Mouse (Mus musculus) spleen, adult 12 weeks (tissue): ENCODE measurements around the gene Spats2.
"Not testable (repeated sequence)": the region's sequence is repeated elsewhere in the genome, so short reads cannot be mapped to it uniquely, and the experiment has no call there.

ENCODE experiments used
- DNase-seq: peaks from one replicate; pipeline ENCODE4 v3.0.0; 2022; ENCODE audit warnings: low spot score

Gene Spats2

DNA sequence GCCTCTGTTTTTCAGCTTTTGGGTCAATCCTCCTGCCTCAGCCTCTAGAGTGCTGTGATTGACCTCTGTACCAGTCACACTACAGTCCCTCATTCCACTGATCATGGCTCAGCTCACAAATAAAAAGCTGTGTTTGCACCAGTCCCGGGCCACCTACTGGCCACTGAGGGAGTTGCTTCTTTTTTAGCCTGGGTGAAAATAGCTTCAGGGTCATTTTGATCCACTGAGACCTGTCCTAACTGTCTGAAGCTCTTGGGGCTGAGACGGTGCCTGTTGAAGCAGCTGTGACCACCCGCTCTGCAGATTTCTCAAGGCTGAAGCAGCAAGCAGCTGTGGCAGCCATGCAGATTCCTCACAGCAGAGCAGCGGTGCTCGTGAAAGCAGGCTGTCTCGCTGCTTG is 14.0 kb downstream of the Spats2 start:
- DNase-seq, result no peak

DNA sequence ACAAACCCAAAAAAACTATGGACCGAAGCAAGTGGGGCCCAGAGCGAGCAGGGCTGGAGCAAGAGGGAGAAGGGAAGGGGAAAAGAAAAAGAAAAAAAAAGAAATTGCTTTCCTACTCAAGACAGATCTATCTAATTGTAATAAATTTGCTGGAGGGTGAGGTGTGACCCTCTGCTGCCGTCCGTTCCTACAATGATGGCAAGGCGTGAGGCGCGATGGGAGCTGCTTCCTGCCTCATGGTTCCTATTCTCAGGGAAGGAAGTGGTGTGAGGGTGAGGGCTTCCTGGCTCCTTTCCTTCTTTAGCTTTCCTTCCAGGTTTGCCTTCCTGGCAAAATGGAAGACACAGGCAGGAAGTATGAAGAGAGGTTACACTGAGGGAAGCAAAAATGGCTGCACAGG is 24.8 kb downstream of the Spats2 start:
- DNase-seq, result no peak

- DNase-seq, result no peak
Measured at GRCm38 (mm10) chr15:99151324-99151723, 25.6 kb downstream of the Spats2 start.

- DNase-seq, result no peak
Measured at GRCm38 (mm10) chr15:99153466-99153865, 27.8 kb downstream of the Spats2 start.

DNA sequence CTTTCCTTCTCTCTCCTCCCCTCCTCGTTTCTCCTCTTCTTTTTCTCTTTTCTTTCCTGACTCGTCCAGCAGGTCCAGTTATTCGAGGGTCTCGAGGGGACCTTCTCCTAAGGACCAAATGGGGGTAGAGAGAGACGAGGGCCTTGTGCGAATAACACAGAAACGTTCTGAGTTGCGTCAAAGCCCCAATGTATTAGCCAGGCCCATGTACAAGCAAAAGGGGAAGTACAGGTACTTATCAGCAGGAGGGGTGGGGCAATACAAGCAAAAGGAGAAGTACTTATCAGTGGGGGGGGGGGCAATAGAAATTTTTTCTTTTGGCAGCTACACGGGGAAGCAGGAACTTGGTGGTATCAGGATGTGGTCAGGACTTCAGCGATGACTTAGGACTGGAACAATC is 28.8 kb downstream of the Spats2 start:
- DNase-seq, result not testable (repeated sequence)

GRCm38 (mm10) chr15:99163512-99164365 is 38.0 kb downstream of the Spats2 start:
- DNase-seq, result no peak

DNA sequence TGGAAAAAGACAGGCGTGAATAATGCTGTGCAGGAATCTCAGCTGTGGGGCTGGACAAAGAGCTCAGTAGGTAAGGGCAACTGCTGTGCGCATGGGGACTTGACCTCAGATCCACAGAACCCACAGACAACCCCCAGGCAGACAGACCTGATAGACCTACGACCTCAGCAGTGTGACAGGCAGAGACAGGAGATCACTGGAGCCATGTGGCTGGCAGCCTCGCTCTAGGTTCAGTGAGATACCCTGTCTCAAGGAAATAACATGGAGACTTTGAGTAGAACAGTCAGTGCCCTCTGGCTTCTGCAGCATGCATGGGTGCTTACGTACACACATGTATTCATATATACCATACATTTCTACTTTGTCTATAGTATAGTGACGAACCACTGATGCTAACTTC is 46.4 kb downstream of the Spats2 start:
- no peak for DNase-seq

GRCm38 (mm10) chr15:99179639-99180038 is 53.9 kb downstream of the Spats2 start:
- DNase-seq, result no peak

DNA sequence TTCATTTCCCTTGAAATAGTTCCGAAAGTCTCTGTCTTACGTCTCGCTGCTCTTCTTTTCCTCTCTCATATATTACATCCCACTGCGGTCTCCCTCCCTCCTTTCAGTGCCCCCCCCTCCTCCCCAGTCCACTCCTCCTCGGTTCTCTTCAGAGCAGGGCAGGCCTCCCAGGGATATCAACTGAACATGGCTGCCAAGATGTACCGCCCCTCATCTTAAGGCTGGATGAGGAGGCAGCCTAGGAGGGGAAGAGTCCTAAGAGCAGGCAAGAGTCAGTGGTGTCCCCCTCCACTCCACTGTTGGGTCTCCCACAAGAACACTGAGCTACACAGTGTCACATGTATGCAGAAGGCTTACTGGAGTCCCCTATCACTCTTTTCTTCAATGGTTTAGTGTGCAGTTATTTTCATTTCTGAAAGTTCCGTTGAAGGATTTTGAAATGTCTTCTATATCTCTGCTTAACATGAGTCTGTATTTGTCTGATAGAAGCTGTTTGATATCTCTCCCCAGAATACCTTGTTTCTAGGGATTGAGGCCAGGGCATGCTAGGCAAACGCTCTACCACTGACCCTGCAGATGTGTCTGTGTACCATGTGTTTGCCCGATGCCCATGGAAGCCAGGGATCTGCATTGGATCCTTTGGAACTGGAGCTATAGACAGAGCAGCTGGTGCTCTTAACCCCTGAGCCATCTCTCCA is 58.6 kb downstream of the Spats2 start:
- DNase-seq, result no peak

GRCm38 (mm10) chr15:99194358-99194757 is 68.6 kb downstream of the Spats2 start:
- DNase-seq, result no peak

DNA sequence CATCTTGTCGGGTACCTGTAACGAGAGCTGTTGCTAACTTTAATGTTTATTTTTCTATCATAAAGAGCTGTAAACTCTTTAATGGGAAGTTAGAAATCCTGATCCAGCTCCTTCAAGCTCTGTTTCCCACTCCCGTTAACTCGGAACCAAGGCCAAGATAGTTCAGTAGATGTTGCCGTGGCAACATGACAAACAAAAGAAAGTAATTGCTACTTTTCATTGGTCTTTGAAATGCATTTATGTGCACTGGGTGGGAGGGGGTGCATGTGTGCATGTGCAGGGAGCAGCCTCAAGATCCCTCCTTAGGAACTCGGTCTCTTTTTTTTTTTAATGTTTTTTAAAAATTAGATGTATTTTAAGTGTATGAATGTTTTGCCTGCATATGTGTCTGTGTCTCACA is 69.3 kb downstream of the Spats2 start:
- DNase-seq, result no peak

DNA sequence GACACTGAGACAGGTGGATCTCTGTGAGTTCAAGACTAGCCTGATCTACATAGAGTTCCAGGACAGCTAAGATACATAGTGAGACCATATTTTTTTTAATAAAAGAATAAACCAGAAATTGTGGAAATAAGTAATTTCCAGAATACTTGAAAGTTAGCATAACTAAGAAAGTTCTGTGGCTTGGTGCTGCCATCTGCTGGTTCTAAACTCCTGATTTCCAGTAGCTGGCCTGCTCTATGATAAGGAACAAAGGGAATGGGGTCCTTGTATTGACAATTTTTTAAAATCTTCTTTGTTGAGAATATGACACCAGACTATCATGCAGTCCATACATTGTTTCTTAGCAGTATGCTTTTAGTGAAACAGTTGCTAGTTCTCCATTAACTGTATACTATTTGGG is 73.0 kb downstream of the Spats2 start:
- DNase-seq, result no peak

DNA sequence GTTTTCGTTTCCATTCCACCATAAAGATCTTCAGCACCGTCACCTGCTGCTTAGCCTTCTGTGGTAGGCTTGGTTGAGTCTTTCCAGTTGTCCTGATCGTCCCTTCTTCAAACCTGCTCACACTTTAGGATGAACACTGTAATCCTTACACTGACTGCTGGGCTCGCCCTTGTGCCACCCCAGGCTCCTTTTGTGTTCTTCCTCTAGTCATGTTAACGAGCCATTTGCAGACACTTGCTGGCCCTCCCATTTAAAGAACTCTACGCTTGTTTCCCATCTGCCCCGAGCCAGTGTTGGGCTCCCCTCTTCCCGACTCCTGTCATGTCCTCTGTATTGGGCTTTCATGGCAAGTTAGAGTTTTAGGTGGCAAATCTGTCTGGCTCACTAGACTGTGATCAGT is 80.2 kb downstream of the Spats2 start:
- DNase-seq, result no peak

GRCm38 (mm10) chr15:99213183-99213582 is 87.5 kb downstream of the Spats2 start:
- DNase-seq, result no peak

- no peak for DNase-seq
Measured at GRCm38 (mm10) chr15:99214941-99215340, 89.2 kb downstream of the Spats2 start.

DNA sequence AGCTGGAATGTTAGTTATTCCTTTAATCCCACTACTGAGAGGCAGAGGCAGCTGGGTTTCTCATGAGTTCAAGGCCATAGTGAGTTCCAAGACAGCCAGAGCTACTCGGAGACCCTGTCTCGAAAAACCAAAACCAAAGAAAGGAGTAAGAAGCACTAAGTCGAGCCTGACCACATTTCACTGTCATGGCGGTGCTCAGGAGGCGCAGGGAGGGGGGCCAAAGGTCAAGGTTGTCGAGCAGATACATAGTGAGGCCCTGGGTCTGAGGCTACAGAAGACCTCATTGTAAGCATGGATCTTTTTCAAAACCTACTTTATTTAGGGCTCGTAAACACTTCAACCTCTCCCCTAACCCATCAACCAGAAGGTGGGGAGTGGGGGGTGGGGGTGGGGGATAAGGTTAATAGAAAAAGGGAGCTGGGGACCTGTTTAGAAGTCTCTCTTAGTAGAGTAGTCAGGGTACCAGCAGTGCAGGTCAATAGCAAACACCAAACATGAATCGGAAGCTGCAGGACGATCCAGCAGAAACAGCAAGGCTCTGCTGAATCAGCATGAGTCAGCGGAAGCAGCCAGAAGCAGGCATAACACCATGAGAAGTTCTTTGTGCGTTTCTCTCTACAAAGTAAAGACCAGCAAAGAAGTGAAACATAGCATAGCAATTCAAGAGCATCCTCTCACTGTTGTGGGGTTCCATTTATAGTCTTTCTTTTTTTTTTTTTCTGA is 90.2 kb downstream of the Spats2 start:
- DNase-seq, result no peak

DNA sequence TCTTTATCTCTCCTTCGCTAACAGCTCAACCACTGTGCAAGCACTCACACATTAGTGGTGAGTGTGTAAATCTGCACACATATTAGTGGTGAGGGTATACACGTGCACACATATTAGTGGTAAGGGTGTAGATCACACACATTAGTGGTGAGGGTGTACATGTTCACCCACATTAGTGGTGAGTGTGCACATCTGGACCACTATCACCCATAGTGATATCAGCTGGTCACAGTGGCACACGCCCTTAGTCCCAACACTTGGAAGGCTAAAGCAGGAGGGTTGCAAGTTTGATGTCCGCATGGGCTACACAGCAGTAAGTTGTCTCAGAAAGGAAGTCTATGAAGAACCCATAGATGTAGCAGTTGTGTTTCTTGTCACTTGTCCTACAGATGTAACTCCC is 91.9 kb downstream of the Spats2 start:
- DNase-seq, result no peak

- DNase-seq, result no peak
Measured at GRCm38 (mm10) chr15:99221315-99221952, 95.7 kb downstream of the Spats2 start.

GRCm38 (mm10) chr15:99222794-99223584 is 97.3 kb downstream of the Spats2 start:
- DNase-seq, result no peak

DNA sequence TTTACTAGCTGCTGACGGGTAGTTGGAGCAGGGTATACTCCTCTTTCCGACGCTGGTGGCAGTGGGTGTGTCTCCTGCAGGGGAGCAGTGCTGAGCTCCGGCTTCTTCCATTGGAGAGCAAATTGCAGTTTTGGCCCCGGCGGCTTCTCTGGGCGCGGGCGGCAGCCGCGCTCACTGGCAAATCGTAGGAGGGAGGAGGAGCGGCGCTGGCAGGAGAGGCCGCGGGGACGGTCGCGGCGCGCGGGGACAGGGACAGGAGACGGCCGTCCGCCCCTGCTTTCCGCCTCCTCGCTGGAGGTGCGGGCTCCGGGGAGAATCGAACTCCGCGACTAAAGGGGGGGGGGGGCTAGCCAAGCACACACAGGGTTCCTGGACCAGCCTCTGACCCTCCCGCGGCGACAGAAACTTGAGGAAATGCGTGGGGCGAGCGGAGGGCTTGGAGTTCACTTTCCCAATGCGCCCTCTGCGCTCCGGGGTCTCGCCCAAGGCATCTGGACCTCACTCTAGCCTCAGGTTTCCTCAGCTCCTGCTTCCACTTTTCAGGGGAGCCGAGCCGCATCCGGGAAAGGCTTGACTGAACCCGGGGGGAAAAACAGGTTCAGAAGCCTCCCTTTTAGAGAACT is 98.0 kb downstream of the Spats2 start:
- no peak for DNase-seq
